Mouse (Mus musculus) granulocyte monocyte progenitor cell, adult 5-6 weeks (primary cell): ENCODE results near the gene Rab15. TPM values are rescaled to one million over a fixed set of nuclear protein-coding genes. Genes with fewer than 3 reads are reported as not detected.
A peak's percentile ranks its signal among the peaks of the same experiment; 100 is the strongest.

Experiments used
- ATAC-seq: replicated peaks from 2 replicates; pipeline ENCODE4 v1.8.0; 2016; ENCODE audit warnings: mild to moderate bottlenecking, moderate TSS enrichment, inconsistent platforms; ENCODE audit not compliant: poor library complexity, severe bottlenecking
- total RNA-seq, 2 experiments: library from RNA; stranded (forward) in 1 of 2; stranded (reverse) in 1 of 2; fragments of 200-712, 200-1000 nt in 1 of 2; fragments of >200 nt in 1 of 2; fragmentation: Nextera tagmentation in 1 of 2; gene quantifications; 2 replicates each; pipeline ENCODE4 v1.2.3; 2014 to 2017

Gene Rab15
- total RNA-seq, 2 experiments from 2014 or later, result not detected

DNA sequence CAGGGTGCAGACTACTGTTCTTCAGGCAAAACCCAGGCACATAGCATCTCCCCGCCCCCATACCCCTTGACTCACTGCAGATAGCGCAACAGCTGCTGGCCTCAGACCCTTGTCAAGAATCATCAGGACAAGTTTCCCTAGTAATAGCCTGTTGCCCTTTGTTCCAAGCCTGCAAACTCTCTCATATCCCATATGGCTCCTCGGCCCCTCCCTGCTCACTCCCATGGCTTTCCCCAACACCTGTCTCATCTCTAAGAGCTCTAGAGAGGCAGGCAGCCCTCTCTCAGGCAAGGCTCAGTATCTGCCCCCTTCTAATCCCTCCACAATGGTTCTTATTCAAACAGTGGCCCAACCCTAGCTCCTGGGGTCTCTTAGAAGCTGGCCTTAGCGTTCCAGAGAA, 2.1 kb downstream of the Rab15 start:
- no peak for ATAC-seq

DNA sequence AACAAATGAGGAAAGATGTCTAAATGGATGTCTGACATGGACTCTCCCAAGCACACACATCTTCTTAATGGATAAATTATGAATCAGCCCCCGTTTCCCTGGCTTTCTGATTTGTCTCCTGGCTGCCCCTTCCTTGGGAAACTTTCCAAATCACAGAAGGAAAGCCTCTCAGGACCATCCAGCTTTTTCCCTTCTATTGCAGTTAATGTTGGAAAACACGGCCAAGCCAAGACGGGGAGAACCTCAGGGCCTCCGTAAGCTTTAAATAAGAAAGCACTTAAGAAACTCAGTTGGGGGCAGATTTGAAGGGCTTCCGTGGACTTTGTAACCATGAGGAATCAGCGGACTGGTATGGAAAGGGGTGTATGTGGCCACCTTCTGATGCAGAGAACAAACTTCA, 2.9 kb downstream of the Rab15 start:
- ATAC-seq, result no peak

GRCm38 (mm10) chr12:76818908-76819307, 3.8 kb downstream of the Rab15 start:
- ATAC-seq, result no peak

DNA sequence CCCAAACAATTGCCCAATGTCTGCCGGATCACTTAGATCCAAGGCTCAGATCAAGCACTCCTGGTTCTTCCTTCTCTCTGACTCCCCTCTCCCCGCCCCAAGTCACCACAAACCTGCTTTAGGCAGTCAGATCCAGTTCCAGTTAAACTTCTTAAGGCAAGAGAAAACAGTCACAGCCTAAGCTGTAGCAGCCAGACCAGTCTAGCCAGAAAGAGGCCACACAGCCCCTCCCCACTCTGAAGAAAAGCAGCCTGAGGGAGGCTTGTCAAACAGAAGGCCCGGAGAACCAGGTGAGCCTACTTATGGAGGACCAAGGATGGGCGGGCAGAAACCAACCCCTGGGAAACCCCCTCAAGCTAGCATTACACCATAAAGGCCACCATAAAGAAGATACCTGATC, 4.6 kb downstream of the Rab15 start:
- no peak for ATAC-seq

DNA sequence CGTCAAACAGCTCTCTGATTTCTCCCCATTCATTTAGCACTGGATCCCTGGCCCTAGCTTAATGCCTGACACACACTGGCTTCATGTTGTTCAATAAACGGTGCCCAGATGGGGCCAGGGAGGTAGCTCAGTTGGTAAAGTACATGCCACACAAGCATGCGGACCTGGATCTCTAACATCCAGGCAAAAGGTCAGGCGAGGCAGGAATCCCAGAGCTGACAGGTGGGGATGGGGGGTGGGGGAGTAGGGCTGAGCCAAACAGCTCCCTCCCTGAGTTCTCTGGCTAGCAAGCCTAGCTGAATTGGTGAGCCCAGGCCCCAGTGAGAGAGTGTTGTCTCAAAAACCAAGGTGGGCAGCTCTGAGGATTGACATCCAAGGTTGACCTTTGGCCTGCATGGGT, 5.5 kb downstream of the Rab15 start:
- no peak for ATAC-seq

DNA sequence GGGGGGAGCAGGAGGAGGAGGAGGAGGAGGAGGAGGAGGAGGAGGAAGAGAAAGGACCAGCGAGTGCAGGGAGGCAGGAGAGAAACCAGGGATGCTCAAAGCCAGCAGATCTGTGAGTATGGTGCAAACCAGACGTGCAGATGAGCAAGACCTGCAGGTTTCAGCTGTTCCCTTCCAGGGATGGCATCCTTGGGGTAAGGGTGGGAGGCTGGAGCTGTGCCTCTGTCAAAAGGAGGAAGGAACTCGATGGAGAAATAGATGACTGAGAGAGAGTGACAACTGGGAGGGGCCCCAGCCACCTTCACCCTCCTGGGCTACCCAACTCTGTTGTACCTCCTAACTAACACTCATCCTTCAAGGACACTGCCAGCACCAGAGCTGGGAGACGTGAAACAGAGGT, 6.0 kb downstream of the Rab15 start:
- ATAC-seq, result peak; percentile 72

- no peak for ATAC-seq
These were observed 8.6 kb downstream of the Rab15 start for GRCm38 (mm10) chr12:76814120-76814519.

DNA sequence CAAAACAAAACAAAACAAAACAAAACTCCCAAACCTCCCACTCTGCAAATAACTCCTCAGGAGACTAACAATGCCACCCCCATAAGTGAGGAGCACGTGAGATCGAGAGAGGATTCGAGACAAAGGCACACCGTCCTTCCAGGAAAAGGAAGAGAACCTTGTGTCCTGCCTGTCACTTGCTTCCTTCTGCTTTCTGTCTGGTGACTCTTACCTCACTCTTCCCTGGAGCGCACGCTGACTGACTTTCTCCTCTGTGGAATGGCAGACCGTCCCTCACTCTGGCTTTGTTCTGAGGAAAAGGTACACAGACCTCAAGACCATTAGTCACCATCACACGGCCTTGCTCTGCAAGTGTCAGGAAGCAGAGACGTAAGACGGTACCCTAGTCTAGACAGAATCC, 9.2 kb downstream of the Rab15 start:
- ATAC-seq, result peak; percentile 69

DNA sequence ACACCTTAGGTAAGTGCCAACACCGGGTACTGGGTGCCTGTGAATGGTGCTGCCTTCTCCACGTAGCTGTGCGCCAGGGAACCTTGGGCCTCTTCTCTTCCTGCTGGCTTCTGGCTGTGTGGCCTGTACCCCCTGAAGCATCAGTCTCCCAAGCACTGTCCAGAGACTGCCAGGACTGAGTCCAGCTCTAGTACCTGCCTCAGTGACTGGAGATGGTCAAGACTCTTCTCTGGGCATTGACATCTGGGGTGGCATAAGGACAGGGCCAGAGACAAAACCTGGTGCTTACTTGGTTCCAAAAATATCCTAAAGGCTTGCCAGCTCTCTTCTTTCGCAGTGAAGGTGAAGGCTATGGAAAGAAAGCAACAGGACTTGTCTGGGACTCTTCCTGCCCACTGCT, 11.7 kb downstream of the Rab15 start:
- ATAC-seq, result no peak

DNA sequence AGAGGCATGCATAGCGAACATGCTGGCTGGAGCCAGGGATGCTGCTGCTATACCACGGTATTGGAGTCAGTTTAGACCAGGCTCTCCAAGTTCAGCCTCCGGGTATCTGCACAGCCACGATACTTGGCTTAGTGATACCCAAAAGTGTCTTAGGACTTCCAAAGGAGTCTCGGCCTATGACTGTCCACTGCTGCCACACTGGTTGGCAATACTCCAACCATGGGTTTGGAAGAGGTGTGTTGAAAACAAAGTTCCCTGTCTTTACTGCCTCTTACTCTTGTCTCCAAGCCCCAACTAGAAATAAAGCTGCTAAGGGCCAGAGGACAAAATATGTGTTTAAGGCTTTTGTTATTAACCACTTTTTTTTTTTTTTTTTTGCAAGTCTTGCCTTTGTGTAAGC, 12.2 kb downstream of the Rab15 start:
- no peak for ATAC-seq

DNA sequence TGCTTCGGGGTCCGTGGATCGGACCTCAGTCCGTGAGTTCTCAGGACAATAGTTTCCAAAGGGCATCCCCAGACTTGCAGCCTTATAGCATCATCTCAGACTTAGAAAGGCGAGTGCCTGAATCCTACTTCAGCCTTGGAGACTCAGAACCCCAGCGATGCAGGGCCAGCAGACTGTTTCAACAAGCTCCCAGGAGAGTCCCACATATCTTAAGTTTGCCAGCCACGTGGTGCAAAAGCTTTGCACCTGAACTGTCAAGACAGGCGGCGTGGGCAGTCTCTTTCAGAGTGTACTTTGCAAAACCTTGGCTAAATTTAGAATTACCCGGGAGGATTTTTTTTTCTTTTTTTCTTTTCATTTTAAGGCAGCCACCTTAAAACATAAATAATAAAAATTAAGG, 14.9 kb downstream of the Rab15 start:
- ATAC-seq, result no peak

DNA sequence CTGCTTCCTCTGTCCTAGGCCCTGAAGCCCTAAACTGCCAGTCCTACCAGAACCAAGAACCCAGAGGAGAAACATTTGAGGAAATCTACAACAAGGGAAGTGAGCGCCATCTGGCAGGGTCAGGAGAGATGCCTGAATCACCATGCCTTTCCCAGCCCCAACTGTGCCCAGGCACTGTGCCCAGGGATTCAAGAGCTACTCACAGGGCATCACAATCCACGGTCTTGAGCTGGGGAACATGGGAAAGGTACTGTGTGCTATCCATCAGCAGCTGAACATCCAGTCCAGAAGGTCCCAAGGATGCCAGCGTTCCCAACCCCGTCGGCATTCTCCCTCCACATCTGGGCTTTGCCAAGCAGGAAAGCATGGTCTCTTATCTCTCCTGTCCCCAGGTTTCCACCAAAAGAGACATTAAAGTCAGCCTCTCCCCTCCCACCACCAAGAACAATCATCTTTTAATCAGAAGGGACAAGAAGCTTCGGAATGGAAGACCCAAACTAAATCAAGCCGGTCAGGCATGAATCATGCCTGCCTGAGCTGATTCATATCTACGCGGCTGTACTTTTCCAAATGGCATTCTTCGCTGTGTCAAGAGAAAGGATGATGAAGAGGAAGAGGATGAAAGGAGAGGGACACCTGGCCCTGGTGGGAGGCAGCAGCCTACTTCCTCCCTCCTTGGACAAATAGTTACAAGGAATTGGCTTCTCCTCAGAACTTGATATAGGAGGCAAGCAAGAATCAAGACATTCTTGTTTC, 17.5 kb downstream of the Rab15 start:
- no peak for ATAC-seq

- peak; percentile 78 for ATAC-seq
These were observed 18.9 kb downstream of the Rab15 start for GRCm38 (mm10) chr12:76803700-76804252.

- no peak for ATAC-seq
These were observed 19.7 kb downstream of the Rab15 start for GRCm38 (mm10) chr12:76803028-76803427.

- no peak for ATAC-seq
These were observed 24.5 kb downstream of the Rab15 start for GRCm38 (mm10) chr12:76798008-76798720.

DNA sequence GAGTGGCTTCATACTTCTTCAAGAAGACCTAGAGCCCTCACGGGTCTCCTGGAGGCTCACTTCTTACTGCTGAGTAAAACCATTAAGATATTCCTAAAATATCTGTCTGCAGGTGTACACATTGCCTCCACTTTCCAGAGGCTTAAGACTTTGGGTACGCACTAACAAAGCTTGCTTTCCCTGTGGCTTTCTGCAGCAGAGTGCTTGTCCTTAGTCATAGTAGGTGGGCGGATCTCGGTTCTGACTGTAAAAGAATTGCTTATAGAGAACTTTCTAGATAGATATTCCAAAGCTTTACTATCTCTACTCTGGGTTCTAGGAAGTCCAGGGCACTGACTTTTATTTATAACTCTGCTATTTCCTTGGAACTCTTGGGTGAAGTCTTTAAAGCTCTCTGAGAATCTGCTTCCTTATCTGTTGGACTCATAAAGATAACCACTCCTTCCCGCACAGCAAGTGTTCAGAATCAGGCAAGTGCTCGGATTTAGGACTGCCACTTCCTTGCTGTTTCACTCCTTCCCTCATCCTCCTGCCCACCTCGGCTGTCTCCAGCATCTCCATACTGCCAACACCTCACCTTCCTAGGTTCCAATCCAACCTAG, 25.7 kb downstream of the Rab15 start:
- ATAC-seq, result no peak

GRCm38 (mm10) chr12:76795350-76795749, 27.4 kb downstream of the Rab15 start, which contains the start of gene Gpx2:
TSS of gene Gpx2 (minus strand) at chr12:76795554.
- ATAC-seq, result no peak

DNA sequence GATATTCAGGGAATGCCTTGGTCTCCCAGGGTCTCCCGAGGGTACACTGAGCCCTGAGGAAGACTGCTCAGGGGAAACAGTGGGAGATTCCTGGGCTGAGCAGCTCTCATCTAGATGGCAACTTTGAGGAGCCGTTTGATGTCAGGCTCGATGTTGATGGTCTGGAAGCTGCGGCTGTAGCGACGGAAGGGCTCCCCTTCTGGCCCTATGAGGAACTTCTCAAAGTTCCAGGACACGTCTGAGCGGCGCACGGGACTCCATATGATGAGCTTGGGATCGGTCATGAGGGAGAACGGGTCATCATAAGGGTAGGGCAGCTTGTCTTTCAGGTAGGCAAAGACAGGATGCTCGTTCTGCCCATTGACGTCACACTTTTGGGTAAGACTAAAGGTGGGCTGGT, 30.2 kb downstream of the Rab15 start:
- peak; percentile 49 for ATAC-seq

DNA sequence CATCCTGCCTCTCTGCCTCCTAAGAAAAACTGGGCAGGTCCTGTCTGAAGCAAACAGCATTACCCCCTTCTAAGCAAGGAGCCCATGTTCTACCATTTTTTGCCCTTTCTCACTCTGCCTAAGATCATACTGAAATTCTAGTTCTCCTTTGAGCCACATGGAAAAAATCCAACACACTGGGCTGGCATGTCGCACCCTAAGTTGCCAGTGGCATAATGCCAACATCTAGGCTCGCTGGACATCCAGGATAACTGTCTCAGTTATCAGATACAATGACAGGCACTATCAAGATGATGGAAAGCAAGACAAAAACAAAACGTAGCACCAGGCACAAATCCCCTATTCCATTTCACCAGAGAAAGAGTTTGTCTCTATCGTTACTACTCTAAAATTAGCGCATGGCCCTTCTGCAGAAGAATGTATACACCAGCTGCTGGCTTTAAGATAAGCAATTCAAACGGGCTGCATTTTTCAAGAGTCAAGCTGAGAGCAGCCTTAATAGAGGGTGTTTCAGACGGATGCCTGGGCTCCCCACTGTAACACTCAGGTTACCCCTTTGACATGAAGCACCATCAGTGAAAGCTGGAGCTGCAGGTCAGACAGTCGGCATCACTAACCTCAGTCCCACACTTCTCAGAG, 32.1 kb downstream of the Rab15 start:
- no peak for ATAC-seq

- no peak for ATAC-seq
These were observed 38.6 kb downstream of the Rab15 start for GRCm38 (mm10) chr12:76784056-76784619.
